Mouse (Mus musculus) thymus, postnatal 4 days (tissue): ENCODE measurements at regions not wholly inside any gene's neighbourhood (a gene's known extent, or its start where the extent isn't known, plus 50 kb on each side); places are given as distances from the start of the nearest gene placed in this dataset.

Experiments
- DNase-seq: peaks from one replicate; pipeline ENCODE4 v3.0.0; 2021

DNA sequence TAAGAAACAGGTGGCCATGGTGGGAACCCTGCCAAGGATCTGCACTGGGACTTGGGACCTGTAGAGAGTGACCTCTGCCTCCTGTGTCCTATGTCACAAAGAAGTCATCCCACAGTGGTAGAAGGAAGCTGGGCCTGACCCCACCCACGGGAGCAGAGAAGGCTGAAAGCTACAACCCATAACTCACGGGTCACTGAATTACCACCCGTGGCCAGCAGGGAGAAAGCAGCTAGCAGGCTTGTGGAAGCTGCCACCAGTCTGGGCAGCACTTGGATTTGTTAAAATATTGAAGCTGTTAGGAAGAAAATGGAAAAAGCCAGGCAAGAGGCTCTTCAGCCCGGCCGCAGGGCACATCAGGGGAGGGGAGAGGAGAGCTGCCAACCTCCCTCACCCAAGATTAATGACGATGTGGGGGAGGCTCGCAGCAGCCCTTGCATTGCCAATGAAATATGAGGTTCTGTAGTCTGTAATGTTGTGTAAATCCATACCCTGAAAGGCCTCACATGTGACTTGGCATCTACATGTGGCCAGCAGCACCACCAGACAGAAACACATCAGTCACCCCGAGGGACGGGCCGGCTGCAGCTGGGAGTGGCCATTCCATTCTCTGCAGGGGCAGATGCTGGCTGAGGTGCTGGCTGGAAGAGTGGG lies 94.5 kb downstream of the Olfm1 start:
- DNase-seq, result no peak

- DNase-seq, result no peak
Observed at GRCm38 (mm10) chr2:28289339-28289738, 96.5 kb downstream of the Olfm1 start.

GRCm38 (mm10) chr2:28289860-28290471 lies 97.2 kb downstream of the Olfm1 start:
- DNase-seq, result no peak

GRCm38 (mm10) chr2:28294509-28294908 lies 101.7 kb downstream of the Olfm1 start:
- DNase-seq, result no peak

GRCm38 (mm10) chr2:28296183-28296582 lies 103.4 kb downstream of the Olfm1 start:
- no peak for DNase-seq

DNA sequence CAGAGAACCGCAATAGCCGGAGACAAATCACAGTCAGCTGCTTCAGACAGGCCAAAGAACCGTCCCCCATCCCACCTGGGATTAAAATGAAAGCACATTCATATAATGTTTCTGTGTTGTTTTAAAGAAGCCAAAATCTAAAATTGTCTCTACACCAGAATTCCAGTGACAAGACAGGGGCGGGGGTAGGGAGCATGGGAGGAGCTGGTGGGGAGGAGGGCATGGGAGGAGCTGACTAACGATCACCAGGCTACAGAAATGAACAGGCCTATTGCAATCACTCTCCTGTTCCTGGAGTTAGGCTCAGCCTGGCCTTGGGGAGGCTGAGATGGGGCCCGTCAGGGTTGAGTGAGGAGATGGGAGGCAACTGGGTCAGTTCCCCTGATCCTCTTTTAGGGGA lies 105.9 kb downstream of the Olfm1 start:
- no peak for DNase-seq

GRCm38 (mm10) chr2:28299346-28299745 lies 106.6 kb downstream of the Olfm1 start:
- no peak for DNase-seq

- no peak for DNase-seq
Observed at GRCm38 (mm10) chr2:28301313-28301712, 108.5 kb downstream of the Olfm1 start.

- no peak for DNase-seq
Observed at GRCm38 (mm10) chr2:28303936-28304335, 111.1 kb downstream of the Olfm1 start.

DNA sequence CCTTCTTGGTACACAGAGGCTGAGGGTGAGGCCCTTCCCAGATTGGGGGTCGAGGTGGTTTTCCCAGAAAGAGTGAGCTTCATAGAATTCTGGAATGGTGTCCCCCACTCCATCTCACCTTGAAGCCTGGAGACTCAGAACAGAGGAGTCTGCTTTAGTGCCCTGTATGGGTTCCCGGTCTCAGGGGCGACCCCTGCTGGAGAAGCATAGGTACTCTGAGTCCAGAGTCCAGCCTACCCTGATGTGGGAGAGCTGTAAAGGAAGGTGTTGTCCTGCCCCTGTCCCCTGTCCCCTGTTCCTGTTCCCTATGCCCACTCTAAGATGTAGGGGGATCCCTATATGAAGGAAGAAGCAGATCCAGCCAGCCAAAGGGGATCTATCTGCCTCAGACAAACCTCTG lies 111.9 kb downstream of the Olfm1 start:
- DNase-seq, result peak; percentile 84

- DNase-seq, result no peak
Observed at GRCm38 (mm10) chr2:28309122-28309521, 116.3 kb downstream of the Olfm1 start.

- DNase-seq, result no peak
Observed at GRCm38 (mm10) chr2:28312212-28312611, 119.4 kb downstream of the Olfm1 start.

DNA sequence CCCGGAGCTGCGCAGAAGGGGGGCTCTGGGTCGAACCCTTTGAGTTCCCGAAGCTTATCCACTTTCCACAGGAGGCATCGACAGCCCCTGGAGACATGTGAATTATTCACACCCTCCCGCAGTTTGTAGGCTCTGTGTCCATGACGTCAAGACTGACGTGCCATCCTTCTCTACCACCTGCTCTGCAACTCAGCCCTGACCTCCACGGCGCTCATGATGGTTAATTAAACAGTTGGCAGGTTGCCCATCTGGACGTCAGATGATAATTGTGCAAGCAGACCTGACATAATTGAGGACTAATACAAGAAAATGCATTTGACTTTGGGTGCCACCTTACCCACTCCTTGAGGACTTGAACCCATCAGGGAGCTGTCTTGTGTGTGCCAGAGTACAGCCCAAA lies 121.1 kb upstream of the Ppp1r26 start:
- no peak for DNase-seq

DNA sequence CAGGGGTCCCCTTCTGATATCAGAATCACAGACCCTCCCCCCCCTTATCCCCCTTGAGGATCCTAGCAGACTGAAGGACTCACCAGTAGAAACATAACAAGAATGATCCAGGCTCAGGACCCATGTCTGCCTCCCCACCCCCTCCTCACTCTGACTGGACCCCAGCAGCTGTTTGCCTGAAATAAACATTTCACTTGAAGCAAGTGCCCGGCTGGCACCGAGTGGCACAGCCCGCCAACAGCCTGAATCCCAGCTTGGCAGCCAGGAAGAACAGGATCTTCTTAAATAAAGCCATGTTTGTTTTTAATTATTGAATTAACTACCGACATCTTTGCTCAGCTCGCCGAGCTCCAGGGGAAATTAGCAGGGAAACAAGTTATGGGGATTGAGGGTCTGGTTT lies 120.5 kb upstream of the Ppp1r26 start:
- DNase-seq, result no peak

- no peak for DNase-seq
Observed at GRCm38 (mm10) chr2:28326682-28327081, 119.9 kb upstream of the Ppp1r26 start.

DNA sequence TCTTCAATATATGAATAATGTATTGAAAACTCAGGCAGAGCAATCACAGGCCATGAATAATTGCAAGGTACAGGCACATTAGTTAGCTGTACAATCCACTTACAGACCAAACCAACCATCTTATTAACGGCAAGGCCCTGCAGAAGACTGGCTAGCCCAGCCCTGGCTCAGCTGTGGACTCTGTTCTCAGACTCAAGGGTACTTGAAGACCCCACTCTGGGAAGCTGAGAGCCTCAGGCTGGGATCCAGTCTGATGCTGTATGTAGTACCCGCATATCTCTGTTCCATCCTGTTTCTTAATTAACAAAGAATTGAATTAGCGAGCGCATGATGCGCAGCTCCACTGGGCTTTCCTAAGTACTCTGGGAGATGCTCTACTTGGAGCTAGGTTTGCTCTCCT lies 117.5 kb upstream of the Ppp1r26 start:
- no peak for DNase-seq

DNA sequence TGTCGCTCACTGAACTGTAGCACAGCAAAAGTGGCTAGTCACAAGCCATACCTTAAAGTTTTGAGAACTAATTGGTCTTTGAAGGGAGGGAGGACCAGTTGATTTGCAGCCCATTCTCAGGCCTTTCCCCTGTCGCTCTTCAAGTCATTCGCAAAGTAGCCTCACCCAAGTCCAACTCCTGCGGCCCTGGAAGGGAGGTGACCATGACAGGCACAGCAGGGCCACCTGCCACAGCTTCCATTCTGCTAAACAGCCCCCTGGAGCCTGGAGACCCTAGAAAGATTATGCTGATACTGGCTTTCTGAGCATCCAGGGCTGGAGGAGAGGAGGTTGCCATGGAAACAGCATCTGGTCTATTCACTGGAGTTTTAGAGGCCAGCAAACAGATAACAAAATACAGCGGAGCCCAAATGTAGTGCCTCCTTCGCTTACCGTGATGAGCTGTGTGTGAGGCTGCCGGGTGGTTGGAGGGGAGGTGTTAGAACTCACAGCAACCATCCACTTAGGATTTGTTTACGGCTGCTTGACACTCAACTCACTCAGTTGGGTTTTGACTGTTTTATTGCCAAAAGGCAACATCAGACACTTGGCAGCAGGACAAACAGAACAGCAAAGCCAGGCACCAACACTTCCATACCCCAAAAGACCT lies 111.3 kb upstream of the Ppp1r26 start:
- no peak for DNase-seq

- no peak for DNase-seq
Observed at GRCm38 (mm10) chr2:28335810-28336209, 110.8 kb upstream of the Ppp1r26 start.

- no peak for DNase-seq
Observed at GRCm38 (mm10) chr2:28336349-28337309, 110.0 kb upstream of the Ppp1r26 start.

GRCm38 (mm10) chr2:28337561-28337960 lies 109.0 kb upstream of the Ppp1r26 start:
- DNase-seq, result no peak

DNA sequence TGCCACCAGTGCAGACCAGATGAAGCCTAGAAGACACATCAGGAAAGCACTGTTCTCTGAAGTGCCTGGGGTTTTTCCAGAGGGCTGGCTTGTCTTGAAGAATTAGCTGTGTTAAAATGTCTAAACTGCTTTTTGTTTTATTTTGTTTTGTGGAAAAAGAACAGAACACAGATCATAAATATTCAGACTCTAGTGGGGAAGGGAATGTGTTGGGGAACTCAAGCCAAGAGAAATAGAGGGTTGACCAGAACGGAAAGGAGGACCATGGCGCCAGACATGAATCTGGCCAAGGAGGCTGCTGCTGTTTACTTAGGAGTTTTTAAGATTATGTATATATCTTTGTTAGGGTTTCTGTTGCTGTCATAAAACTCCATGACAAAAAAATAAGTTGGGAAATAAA lies 105.3 kb upstream of the Ppp1r26 start:
- no peak for DNase-seq

- no peak for DNase-seq
Observed at GRCm38 (mm10) chr2:28348453-28348852, 98.1 kb upstream of the Ppp1r26 start.

DNA sequence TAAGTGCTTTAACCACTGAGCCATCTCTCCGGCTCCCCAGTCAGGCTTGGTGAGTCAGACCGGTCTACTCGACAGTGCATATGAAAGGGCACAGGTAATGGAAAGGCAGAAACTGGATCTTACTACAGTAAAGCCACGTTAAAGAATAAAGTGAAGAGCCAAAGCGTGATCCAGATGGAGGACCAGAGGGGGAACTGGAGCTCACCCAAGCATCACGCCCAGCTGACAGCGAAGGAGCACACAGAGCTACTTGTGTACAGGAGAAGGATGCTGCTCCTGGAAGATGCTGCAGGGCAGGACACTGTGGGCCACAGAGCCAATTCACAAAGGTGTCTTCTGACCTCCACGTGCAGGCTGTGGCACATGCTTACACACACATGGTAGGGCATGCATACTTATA lies 96.7 kb upstream of the Ppp1r26 start:
- DNase-seq, result no peak
